11 mouse cellular contexts compared by ENCODE assay signal in the genomic region with DNA sequence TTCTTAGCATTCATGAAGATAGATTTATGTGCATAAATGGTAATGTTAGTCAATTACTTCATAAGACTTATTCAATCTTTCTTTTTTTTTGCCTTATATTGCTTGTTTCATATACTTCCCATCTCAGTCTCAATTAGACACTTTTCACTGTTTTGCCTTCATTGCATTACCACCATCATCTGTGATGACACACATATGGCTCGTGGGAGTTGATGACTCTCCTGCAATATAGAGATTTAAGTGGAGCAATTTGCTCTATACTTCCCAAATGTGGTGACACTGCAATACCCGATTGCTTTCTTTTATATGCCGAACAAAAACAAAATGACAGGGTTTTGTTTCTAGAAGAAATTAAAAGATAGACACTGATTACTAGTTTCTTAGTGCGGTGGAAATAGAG.
"Had no signal": no experiment of that assay in that cellular context is flagged by ENCODE, and none has a peak within 500 bp of the region (broad histone marks: within the 10 kb centered on the region; RNA-seq: fewer than 3 reads in every experiment).

No protein-coding gene starts in this region.

- ATAC-seq: liver, postnatal 0 days; lung, postnatal 0 days; midbrain, embryonic 13.5 days; midbrain, embryonic 15.5 days had no signal

- DNase-seq: liver, postnatal 0 days; lung, adult 2 months; lung, postnatal 14 days; lung, postnatal 36 days; right cerebral cortex, postnatal 25 days; thymus, adult 18-20 months; thymus, postnatal 14 days; thymus, postnatal 36 days had no signal
